Mouse (Mus musculus) E14TG2a.4 (cell line): ENCODE measurements around the gene Clstn1.

Experiments used
- CTCF ChIP-seq: conservative IDR thresholded peaks from 2 replicates; pipeline ENCODE4 v1.5.1; 2014; ENCODE audit warnings: low read length
- NANOG ChIP-seq: IDR thresholded peaks from 2 replicates; pipeline ENCODE4 v1.6.1; 2014; ENCODE audit warnings: borderline replicate concordance, low read length, mixed read lengths
- POU5F1 ChIP-seq: IDR thresholded peaks from 2 replicates; pipeline ENCODE4 v1.6.1; 2014; ENCODE audit warnings: low read length, borderline replicate concordance

GRCm38 (mm10) chr4:149597641-149598208 lies 11.5 kb downstream of the Clstn1 start:
- TF ChIP-seq CTCF, result no peak
- no peak for TF ChIP-seq NANOG
- no peak for TF ChIP-seq POU5F1
